Mouse (Mus musculus) liver, postnatal 0 days (tissue): ENCODE measurements around the gene Smim5.

Experiments
- CTCF ChIP-seq: sonication (generic); IDR thresholded peaks from 2 replicates; pipeline ENCODE4 v1.5.1; 2016; ENCODE audit warnings: antibody characterized with exemption, low read depth
- EP300 ChIP-seq: IDR thresholded peaks from 2 replicates; pipeline ENCODE4 v1.6.1; 2016; ENCODE audit warnings: antibody characterized with exemption, low read depth, mild to moderate bottlenecking

DNA sequence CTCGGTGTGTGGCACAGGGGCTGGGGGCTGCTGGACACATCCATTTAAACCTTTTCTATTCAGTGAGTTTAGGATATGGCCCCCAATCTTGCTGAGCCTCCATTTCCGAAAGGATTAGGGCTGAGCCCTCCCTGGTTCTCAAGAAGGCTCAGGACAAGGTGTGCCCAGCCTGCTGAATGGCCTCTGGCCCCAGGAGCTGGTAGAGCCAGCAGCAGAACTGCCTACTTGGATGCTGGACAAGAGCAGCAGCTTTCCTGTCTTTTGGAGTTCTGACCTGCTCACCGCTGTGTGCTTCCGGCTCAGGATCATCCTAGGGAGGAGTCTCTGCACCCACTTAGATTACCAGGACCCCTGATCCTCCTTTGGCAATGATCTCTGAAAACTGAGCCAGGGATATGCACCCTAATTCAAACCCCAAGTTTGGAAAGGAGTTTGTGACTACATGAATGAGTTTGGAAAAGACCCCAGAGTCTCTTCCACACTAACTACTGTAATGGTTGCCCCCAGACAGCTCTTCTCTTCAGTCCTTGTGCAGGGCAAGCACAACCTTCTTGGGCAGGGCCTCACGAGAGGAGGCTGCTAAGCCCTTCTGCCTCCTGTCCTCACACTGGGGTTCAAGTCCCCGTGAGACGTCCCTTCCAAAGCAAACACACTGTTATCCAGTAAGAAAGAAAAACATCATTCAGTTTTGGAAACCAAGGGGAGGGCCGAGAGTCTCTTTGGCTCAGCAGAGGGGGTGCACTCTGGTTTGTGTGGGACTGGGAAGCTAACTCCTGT, 983 bp downstream of the Smim5 start:
- no peak for TF ChIP-seq EP300
- TF ChIP-seq CTCF = no peak
